Comparison of ENCODE assay signal across 8 mouse cellular contexts in genomic region chr1:189687654-189688387, GRCm38 (mm10). TPM values are rescaled to one million over a fixed set of nuclear protein-coding genes. Genes with fewer than 3 reads are reported as not detected.
DNase-seq lines count a peak whose midpoint lies in the region; ATAC-seq lines count a peak whose summit lies in the region.

Gene Cenpf, minus strand, starts transcription at chr1:189688086.

- H3K4me2 ChIP-seq in heart, embryonic 14.5 days (ENCODE audit: low read length) = peak within 1 kb of the TSS; percentile 78
- peak within 1 kb of the TSS; percentile 83 for H3K4me2 ChIP-seq in liver, embryonic 13.5 days
- peak within 1 kb of the TSS; percentile 69 for H3K4me2 ChIP-seq in stomach, embryonic 16.5 days (ENCODE audit: low read depth, low read length)

- DNase-seq in c-Kit-negative CD71-positive TER-119-positive erythroid progenitor cells, embryonic 14.5 days (ENCODE audit: low read depth, low spot score) = peak; percentile 96
- peak; percentile 95 for DNase-seq in fibroblast of lung, adult 2 months (ENCODE audit: low read depth)
- peak; percentile 98 for DNase-seq in kidney, postnatal 14 days
- DNase-seq in liver, embryonic 13.5 days = peak; percentile 99
- DNase-seq in neural tube, embryonic 10.5 days (ENCODE audit: extremely low spot score, low spot score) = peak; percentile 99

- peak within 1 kb of the TSS; percentile 40 to 72; a peak in 3 of 4 replicates for H3K27ac ChIP-seq in heart, embryonic 14.5 days (replicated peaks in 1 of 2; ENCODE audit: control insufficient read depth in 1 of 2, insufficient read depth in 1 of 2, low read depth in 2 of 2, low read length in 2 of 2)
- H3K27ac ChIP-seq in liver, embryonic 13.5 days = peak within 1 kb of the TSS; percentile 77
- no peak within 1 kb of the TSS for H3K27ac ChIP-seq in stomach, embryonic 16.5 days (ENCODE audit: low read length)

- no peaks in the 10 kb centered on the region for H3K9me3 ChIP-seq in heart, embryonic 14.5 days (ENCODE audit: control insufficient read depth, low read length)
- no peaks in the 10 kb centered on the region for H3K9me3 ChIP-seq in liver, embryonic 13.5 days (replicated peaks)
- H3K9me3 ChIP-seq in stomach, embryonic 16.5 days (replicated peaks; ENCODE audit: control insufficient read depth, low read length) = no peaks in the 10 kb centered on the region

- peak within 1 kb of the TSS; percentile 62 to 71 for H3K4me3 ChIP-seq in heart, embryonic 14.5 days (ENCODE audit: control insufficient read depth in 1 of 2, insufficient read depth in 1 of 2, low read depth in 1 of 2, low read length in 2 of 2)
- H3K4me3 ChIP-seq in liver, embryonic 13.5 days (replicated peaks) = peak within 1 kb of the TSS; percentile 71
- H3K4me3 ChIP-seq in stomach, embryonic 16.5 days (replicated peaks; ENCODE audit: low read length) = peak within 1 kb of the TSS; percentile 68

- H3K4me1 ChIP-seq in heart, embryonic 14.5 days (ENCODE audit: control insufficient read depth in 2 of 2, insufficient read depth in 2 of 2, low read length in 2 of 2) = peaks cover 4 to 34% of the 10 kb centered on the region in 2 experiments
- H3K4me1 ChIP-seq in liver, embryonic 13.5 days (replicated peaks) = peaks cover 26% of the 10 kb centered on the region
- H3K4me1 ChIP-seq in stomach, embryonic 16.5 days (ENCODE audit: control insufficient read depth, insufficient read depth, low read length) = peaks cover 31% of the 10 kb centered on the region

- WGBS in heart, embryonic 14.5 days = 1% methylated on average over 55 of the region's 55 CpGs
- under 1% methylated on average over 55 of the region's 55 CpGs for WGBS in liver, embryonic 13.5 days (ENCODE audit: insufficient replicate concordance)
- under 1% methylated on average over 54 of the region's 55 CpGs for WGBS in stomach, embryonic 16.5 days

- ATAC-seq in CD4-positive, CD25-positive, alpha-beta regulatory T cell, adult 4 months = peak; percentile 100
- peak; percentile 100 for ATAC-seq in heart, embryonic 14.5 days (ENCODE audit: insufficient number of reproducible peaks, insufficient read depth, low FRiP score, low read depth)
- ATAC-seq in liver, embryonic 13.5 days (ENCODE audit: low read depth) = peak; percentile 99
- peak; percentile 100 for ATAC-seq in stomach, embryonic 16.5 days (ENCODE audit: insufficient read depth, low FRiP score)

- peaks cover 25% of the 10 kb centered on the region for H3K36me3 ChIP-seq in heart, embryonic 14.5 days (ENCODE audit: control insufficient read depth, insufficient read depth, low read length)
- peaks cover 32% of the 10 kb centered on the region for H3K36me3 ChIP-seq in liver, embryonic 13.5 days
- H3K36me3 ChIP-seq in stomach, embryonic 16.5 days (ENCODE audit: control insufficient read depth, insufficient read depth, low read length) = peaks cover 13% of the 10 kb centered on the region; the same call in 1 of the 2 replicates

- no peaks in the 10 kb centered on the region for H3K27me3 ChIP-seq in heart, embryonic 14.5 days (ENCODE audit: control insufficient read depth, insufficient read depth, low read length)
- H3K27me3 ChIP-seq in liver, embryonic 13.5 days = no peaks in the 10 kb centered on the region
- H3K27me3 ChIP-seq in stomach, embryonic 16.5 days (ENCODE audit: control insufficient read depth, insufficient read depth, low read length) = no peaks in the 10 kb centered on the region

- peak within 1 kb of the TSS; percentile 81 for H3K9ac ChIP-seq in heart, embryonic 14.5 days (ENCODE audit: low read length)
- H3K9ac ChIP-seq in liver, embryonic 13.5 days = peak within 1 kb of the TSS; percentile 86
- peak within 1 kb of the TSS; percentile 71 for H3K9ac ChIP-seq in stomach, embryonic 16.5 days (ENCODE audit: low read length)

RNA-seq across cellular contexts. Expression of gene Cenpf, which starts in this region (rescaled TPM):
- polyA plus RNA-seq in CD4-positive, CD25-positive, alpha-beta regulatory T cell, adult 4 months (2017; shearing (Covaris generic)) = 1 to 10 TPM; 1.7 to 4.8 TPM
- polyA plus RNA-seq in heart, embryonic 14.5 days (2014; fragmentation: Nextera tagmentation; extraction: Ambion mirVana) = 57.8 and 63.9 TPM in 2 replicates
- polyA plus RNA-seq in liver, embryonic 13.5 days (2015; fragmentation: Nextera tagmentation; extraction: Ambion mirVana) = 58.6 and 63.4 TPM in 2 replicates
- polyA plus RNA-seq in stomach, embryonic 16.5 days (2015; fragmentation: Nextera tagmentation; extraction: Ambion mirVana) = 55.9 and 56.0 TPM in 2 replicates
